Mouse (Mus musculus) hindbrain, embryonic 16.5 days (tissue): ENCODE data around the gene Bgn. TPM values are rescaled to one million over a fixed set of nuclear protein-coding genes. Genes with fewer than 3 reads are reported as not detected.

Experiments
- ATAC-seq: fragments of 200-750 bp; cut with Nextera tagmentation; 2 replicates; pipeline ENCODE4 v1.8.0; 2017; ENCODE audit warnings: moderate TSS enrichment, moderate library complexity
- H3K27ac ChIP-seq: fragments of 300-500 bp; sonication (generic); 2 replicates; pipeline ENCODE4 v1.5.1; 2014; ENCODE audit warnings: low read depth, mild to moderate bottlenecking, control low read depth, low read length, moderate library complexity
- H3K27me3 ChIP-seq: fragments of 300-500 bp; sonication (generic); replicated peaks from 2 replicates; pipeline ENCODE4 v1.6.1; 2014; ENCODE audit warnings: low read length; ENCODE audit not compliant: control insufficient read depth, insufficient read depth
- H3K36me3 ChIP-seq: fragments of 300-500 bp; sonication (generic); 2 replicates; pipeline ENCODE4 v1.6.1; 2014; ENCODE audit warnings: mild to moderate bottlenecking, low read length, moderate library complexity, mixed read lengths; ENCODE audit not compliant: control insufficient read depth, insufficient read depth
- H3K4me1 ChIP-seq: fragments of 300-500 bp; sonication (generic); 2 replicates; pipeline ENCODE4 v1.6.1; 2014; ENCODE audit warnings: low read depth, low read length; ENCODE audit not compliant: control insufficient read depth, insufficient read depth
- H3K4me2 ChIP-seq: fragments of 300-500 bp; sonication (generic); 2 replicates; pipeline ENCODE4 v1.6.1; 2014; ENCODE audit warnings: mild to moderate bottlenecking, low read length, control low read depth, moderate library complexity
- H3K4me3 ChIP-seq: fragments of 300-500 bp; sonication (generic); 2 replicates; pipeline ENCODE4 v1.5.1; 2014; ENCODE audit warnings: mild to moderate bottlenecking, low read length, control low read depth, moderate library complexity
- H3K9ac ChIP-seq: fragments of 300-500 bp; sonication (generic); 2 replicates; pipeline ENCODE4 v1.6.1; 2014; ENCODE audit warnings: low read depth, mild to moderate bottlenecking, control low read depth, low read length, moderate library complexity
- H3K9me3 ChIP-seq: fragments of 300-500 bp; sonication (generic); 2 replicates; pipeline ENCODE4 v1.6.1; 2014; ENCODE audit warnings: mild to moderate bottlenecking, low read length, moderate library complexity; ENCODE audit not compliant: control insufficient read depth
- WGBS: fragments of 180-500 bp; shearing (Covaris S2); extraction: QIAGEN DNeasy Blood & Tissue Kit; methylation state at CpG from one replicate; pipeline ENCODE4 v1.1.7; 2014; 5-methylcytosine and 5-hydroxymethylcytosine counted together
- polyA plus RNA-seq: library from polyadenylated mRNA; unstranded; fragments of >200 nt; fragmentation: Nextera tagmentation; extraction: Ambion mirVana; gene quantifications from 2 replicates; pipeline ENCODE4 v1.2.1, GENCODE M21; 2015

Gene Bgn
- polyA plus RNA-seq, 1 experiment from 2014 or later: 23.2 TPM

DNA sequence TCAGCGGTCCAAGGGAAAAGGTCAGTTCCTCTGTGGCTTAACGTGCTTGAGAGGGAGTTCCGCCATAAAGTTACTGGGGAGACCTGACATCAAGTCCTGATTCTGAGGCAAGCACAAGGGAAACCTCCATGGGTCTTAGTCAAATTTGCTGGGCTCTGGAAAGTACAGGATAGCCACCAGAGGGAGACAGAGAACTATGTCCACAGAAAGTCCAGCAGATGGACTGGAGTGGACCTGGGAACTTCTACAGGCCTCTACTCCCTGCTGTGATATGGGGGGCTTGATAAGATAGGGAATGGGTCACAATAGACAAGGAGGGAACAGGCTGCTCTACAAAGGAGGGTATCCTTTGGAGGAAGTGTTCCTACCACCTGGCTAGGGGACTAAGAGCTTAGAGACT lies 59.9 kb downstream of the Bgn start:
- ATAC-seq: no peak
- no peak overlapping the region for H3K9ac ChIP-seq
- H3K27me3 ChIP-seq: no peaks in the 10 kb centered on the region
- no peaks in the 10 kb centered on the region for H3K4me1 ChIP-seq
- no peak overlapping the region for H3K27ac ChIP-seq
- 57% methylated on average over 3 of the region's 3 CpGs for WGBS
- no peak overlapping the region for H3K4me3 ChIP-seq
- no peak overlapping the region for H3K4me2 ChIP-seq
- H3K36me3 ChIP-seq: 0 out of 2 replicates have a peak, but pooled peaks cover 2% of the 10 kb centered on the region
- no peaks in the 10 kb centered on the region for H3K9me3 ChIP-seq

Other genes with a start within 250 kb of the Bgn start
- gene Xlr4c, start 240.5 kb upstream of the Bgn start, polyA plus RNA-seq: not detected in 2 replicates
- gene Xlr3c, start 218.2 kb upstream of the Bgn start, polyA plus RNA-seq: 0.11 TPM in 1 of 2 replicates, not detected in the other
- not detected in 2 replicates for gene Xlr5a, start 190.6 kb upstream of the Bgn start, polyA plus RNA-seq
- not detected in 2 replicates for gene Xlr5c, start 190.6 kb upstream of the Bgn start, polyA plus RNA-seq
- not detected in 2 replicates for gene Gm45015, start 146.8 kb upstream of the Bgn start, polyA plus RNA-seq
- 8.4 and 12.5 TPM in 2 replicates for gene Zfp275, start 141.0 kb upstream of the Bgn start, polyA plus RNA-seq
- 0.09 and 0.15 TPM in 2 replicates for gene Gm18336, start 84.9 kb upstream of the Bgn start, polyA plus RNA-seq
- gene Zfp92, start 72.5 kb upstream of the Bgn start, polyA plus RNA-seq: 1.7 and 1.9 TPM in 2 replicates
- not detected in 2 replicates for gene Trex2, start 48.3 kb upstream of the Bgn start, polyA plus RNA-seq
- 68.4 and 70.7 TPM in 2 replicates for gene Haus7, start 24.6 kb upstream of the Bgn start, polyA plus RNA-seq
- 8.9 and 9.1 TPM in 2 replicates for gene Atp2b3, start 19.5 kb downstream of the Bgn start, polyA plus RNA-seq
- gene Dusp9, start 155.8 kb downstream of the Bgn start, polyA plus RNA-seq: 0.67 and 0.84 TPM in 2 replicates
- 176 and 194 TPM in 2 replicates for gene Pnck, start 176.5 kb downstream of the Bgn start, polyA plus RNA-seq
- 6.0 and 7.1 TPM in 2 replicates for gene Slc6a8, start 189.5 kb downstream of the Bgn start, polyA plus RNA-seq
- 144 and 154 TPM in 2 replicates for gene Bcap31, start 232.6 kb downstream of the Bgn start, polyA plus RNA-seq
- gene Abcd1, start 233.0 kb downstream of the Bgn start, polyA plus RNA-seq: 13.1 and 13.2 TPM in 2 replicates